Mouse (Mus musculus) adrenal gland, adult (tissue): Measurements from ENCODE around the gene Vmn2r84.
"Not testable (repeated sequence)": the region's sequence is repeated elsewhere in the genome, so short reads cannot be mapped to it uniquely, and the experiment has no call there.

Experiments used
- DNase-seq, 2 experiments: peaks; one replicate each; pipeline ENCODE4 v3.0.0; 2022 to 2023; ENCODE audit warnings: low spot score in 1 of 2; ENCODE audit not compliant: inconsistent age in 2 of 2

Vmn2r84 gene

DNA sequence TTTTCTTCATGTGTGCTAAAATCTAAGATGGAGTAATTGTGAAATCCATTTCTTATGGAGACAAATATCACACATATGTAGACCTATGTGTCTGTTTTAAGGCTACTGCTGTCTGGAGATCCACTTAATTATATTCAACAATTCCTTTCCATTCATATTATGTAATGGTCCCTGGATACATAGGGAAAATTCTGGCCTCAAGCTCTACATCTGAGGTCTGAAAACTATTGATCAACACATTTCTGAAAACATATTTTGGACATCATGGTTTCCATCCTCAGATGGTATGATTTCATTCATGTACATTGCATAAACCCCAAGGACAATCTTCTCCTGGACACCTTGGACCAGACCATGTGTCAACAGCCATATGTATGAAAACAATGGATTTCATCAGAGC, at the start of gene Vmn2r84:
Gene Vmn2r84, minus strand, starts transcription at position 101 of the 400 bp plus-strand sequence.
- no peak for DNase-seq

DNA sequence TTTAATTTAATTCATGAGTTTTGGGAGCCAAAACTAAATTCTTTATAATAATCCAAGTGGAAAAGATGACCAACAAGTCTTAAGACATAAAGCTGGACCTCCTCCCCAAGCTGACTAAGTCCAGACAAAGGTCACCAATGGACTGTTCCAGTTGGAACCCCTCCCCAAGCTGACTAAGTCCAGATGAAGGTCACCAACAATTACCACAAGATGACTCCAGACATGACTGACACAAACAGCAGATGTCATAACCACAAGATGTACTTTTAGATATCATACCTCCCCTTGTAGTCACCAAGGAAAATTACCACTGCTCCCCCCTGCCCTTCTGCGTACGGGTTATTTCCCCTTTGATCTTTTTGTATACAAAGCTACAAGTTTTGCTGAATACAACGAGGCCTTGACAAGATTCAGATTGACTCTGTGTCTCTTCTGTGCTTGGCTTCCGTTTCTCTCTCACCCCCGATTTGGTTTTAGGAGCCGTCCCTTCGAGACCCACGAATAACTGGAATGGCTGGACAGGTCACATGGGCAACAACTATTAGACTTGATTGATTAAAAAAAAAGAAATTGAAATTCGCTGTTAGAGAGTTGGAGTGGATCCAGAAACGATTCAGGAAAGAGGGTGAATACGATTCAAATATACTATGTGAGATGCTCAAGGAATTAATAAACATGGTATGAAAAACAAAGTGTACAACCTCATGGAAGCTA, 40.2 kb upstream of the Vmn2r84 start:
- peak in 1 of 2 experiments; percentile 44 for DNase-seq

DNA sequence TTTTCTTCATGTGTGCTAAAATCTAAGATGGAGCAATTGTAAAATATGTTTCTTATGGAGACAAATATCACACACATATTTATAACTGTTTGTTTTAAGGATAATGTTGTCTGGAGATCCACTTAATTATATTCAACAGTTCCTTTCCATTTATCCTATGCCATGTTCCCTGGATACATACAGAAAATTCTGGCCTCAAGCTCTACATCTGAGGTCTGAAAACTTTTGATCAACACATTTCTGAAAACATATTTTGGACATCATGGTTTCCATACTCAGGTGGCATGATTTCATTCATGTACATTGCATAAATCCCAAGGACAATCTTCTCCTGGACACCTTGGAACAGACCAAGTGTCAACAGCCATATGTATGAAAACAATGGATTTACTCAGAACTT, 35.5 kb upstream of the Vmn2r84 start, which contains the start of gene Vmn2r85:
Gene Vmn2r85, minus strand, starts transcription at position 101 of the 400 bp plus-strand sequence.
- DNase-seq: not testable (repeated sequence)

DNA sequence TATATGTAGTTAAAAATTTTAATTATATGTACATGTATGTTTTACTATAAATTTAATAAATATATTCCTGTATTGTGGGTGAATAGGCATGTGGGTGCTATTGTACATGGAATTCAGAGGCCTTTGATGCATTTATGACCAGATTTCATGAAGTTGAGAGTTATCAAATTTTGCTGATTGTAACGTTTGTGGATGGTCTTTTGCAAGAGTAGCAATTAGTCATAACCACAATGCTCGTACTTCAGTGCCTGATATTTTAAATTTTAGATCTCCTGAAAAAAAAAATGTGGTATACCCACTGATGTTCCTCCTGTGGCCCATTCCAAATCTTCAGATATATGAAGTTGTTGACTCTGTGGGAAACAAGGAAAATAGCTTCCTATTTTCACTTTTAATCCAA, 28.2 kb upstream of the Vmn2r84 start:
- not testable (repeated sequence) for DNase-seq

DNA sequence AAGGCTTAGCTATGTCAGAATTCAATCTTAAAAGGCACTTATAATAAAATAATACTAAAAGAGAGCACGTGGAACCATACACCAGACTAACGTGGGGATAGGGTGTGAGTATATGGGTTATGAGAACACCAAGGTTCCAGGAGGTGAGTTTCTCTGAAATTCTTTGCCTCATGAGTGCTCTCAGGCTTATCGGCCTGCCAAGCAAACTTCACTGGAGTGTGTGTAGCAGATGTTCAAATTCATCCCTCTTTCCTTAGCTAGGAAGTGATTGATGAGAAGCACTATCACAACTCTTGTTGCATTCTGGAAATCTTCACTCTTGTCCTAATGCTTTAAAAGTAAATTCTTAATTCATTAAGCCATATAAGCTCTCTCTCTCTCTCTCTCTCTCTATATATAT, 26.3 kb upstream of the Vmn2r84 start:
- DNase-seq: no peak

DNA sequence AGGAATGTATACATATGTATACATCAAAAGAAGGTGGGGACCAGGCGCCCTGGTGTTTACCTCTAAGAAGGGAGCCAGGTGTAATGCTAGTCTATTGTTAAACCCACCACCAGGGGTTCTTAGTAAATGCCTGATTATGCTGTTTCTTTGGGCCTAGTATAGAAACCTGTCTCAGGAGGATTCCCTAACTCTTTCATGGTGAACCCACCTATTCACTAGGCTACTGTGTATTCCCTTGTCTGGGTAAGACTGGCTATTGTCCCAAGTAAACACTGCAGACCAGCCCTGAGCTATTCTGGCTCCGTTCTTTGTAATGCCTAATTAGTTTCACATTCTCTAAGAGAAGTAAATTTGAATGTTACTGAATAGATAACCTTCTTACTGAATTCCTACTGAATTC, 25.8 kb upstream of the Vmn2r84 start:
- DNase-seq: not testable (repeated sequence)

DNA sequence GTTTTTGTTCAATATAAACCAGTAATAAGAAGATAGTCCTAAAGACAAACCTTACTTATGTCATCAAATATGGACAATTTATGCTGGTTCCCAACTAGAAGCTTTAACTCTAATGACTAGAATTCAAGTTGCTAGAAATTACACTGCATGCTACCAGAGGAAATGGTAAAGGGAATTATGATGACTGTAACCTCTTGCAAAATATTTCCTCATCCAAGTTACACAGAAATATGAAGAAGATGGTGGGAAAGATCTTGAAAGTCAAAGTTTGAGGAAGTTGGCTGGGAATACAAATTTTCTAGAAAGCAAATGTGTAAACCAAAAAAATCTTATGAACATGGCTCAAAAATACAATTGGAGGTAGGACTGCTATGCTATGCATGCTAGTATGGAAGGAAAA, 22.2 kb upstream of the Vmn2r84 start:
- not testable (repeated sequence) for DNase-seq

GRCm38 (mm10) chr10:130412167-130412698, 18.1 kb upstream of the Vmn2r84 start:
- DNase-seq: not testable (repeated sequence)

DNA sequence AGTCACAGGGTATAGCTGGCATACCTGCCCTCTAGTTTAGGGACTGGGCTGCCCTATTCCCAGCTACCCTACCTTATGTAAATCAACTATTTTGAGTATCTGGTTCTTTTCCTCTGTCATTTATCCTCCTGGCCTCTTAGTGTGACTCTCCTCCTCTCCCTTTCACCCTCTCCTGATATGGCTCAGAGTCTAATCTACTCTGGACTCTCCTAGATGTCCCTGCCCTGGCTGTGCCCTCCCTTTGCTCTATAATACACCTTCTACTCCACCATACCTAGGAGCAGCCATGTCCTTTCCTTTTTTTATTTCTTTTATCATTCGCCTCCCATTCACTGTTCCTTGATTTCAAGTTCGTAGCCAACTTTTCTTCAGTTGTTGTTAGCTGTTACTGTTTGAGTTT, 19.0 kb downstream of the Vmn2r84 start:
- DNase-seq: no peak

DNA sequence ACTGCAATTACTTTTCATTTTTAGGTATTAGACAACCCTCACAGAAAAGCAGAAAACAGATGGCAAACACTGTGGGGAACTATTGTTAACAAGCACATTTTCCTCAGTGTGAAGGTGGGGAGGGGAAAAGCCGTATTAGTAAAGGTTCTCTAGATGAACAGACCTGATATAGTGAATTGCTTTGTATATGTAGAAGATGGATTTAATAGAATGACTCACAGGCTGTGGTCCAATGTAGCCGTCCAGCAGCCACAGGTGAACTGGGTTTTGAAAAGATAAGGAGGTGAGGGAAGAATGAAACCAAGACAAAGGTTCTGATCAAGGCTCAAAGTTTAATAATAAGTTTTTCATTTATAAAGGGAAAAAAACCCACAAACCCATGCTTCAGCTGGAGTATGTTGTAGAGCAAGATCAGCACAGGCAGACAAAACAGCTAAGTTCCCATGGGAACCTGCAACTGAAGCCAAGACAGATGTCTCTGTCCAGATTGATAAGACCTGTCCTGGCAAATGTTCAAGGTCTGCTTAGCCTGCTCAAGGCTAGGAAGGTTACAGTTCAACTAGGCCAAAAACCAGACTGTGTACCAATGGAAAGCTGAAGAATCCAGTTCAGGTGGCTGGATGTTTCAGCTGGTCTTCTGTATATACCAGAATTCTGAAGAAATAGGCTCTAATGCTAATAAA, 21.5 kb downstream of the Vmn2r84 start:
- peak; percentile 9 to 38 for DNase-seq

DNA sequence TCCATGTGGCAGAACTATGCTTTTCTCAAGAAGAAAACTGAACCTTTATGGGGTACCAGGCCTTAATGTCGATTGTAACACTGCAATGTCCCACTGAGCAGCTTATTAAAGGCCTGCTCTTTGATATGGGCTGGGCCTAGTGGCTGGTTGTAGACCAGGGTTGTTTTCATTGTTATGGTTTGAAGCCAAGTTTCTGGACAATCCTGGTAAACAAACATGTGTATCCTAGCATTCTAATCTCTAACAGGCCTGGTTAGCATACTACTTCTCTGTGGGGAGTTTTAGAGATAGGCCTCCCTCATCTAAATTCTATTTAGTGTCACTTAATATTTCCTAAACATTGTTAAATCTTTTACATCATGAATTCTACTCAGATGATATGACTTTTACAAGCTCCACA, 22.5 kb downstream of the Vmn2r84 start:
- DNase-seq: no peak

DNA sequence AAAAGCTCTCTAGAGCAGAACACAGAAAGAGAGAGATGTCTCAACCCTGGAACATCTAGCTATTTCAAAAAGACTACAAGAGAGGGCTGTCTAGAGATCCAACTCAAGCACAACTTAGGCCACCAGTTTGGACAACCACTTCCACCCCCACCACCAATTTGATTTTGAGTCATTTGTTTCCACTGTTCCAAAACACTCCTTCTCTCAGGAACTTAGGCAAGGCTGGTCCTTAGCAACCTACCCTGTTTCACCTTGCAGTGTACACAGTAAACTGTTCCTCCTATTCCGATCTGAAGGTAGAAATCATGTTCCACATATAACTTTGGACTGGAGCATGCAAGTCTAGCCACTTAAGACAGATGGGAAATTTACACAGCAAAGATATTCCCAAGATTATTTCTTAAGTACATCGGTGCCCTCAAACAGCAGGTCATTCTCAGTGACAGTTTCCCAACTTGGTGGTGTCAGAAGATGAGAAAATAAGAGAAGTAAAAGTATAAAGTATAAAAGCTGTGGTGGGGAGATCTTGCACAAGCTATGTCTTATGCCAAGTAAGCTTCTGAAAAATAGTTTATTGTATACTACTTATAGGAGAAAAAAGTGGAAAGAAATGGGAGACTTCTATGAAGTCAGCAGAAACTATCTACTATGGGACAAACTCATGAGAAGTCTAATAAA, 24.0 kb downstream of the Vmn2r84 start:
- no peak for DNase-seq

DNA sequence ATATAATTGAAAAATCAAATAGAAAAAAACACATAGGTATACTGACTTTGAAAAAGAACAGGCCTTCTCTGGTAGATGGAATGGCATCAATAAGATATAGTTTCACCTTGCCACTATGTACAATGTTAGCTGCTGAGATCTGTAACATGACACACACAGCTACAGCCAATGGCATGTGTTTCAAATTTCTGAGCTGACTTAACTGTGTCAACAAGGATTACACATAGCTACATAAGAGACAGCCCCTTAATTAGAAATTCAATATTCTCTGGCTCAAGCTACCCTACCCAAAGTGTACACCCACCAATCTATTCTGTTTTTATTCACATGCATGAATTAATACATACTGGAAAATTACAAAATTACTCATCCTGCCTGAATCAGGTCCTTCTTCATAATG, 25.7 kb downstream of the Vmn2r84 start:
- no peak for DNase-seq

DNA sequence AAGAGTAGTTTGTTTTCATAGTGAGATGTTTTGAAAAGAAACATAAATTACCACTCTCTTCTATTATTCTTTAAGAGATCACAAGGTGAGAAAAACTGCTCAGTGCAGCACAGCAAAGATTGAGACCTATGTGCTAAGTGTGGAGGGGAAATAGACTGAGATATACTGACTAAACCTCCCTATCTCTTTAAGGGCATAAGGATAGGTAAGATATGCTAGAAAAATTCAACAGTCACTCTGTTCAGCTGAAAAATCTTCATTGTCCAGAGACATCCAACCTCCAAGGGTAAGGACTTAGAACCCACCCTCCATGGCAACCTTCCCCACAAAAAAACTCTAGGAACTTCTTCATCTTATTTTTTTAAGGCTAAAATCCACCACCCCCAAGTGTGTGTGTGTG, 29.4 kb downstream of the Vmn2r84 start:
- DNase-seq: no peak

DNA sequence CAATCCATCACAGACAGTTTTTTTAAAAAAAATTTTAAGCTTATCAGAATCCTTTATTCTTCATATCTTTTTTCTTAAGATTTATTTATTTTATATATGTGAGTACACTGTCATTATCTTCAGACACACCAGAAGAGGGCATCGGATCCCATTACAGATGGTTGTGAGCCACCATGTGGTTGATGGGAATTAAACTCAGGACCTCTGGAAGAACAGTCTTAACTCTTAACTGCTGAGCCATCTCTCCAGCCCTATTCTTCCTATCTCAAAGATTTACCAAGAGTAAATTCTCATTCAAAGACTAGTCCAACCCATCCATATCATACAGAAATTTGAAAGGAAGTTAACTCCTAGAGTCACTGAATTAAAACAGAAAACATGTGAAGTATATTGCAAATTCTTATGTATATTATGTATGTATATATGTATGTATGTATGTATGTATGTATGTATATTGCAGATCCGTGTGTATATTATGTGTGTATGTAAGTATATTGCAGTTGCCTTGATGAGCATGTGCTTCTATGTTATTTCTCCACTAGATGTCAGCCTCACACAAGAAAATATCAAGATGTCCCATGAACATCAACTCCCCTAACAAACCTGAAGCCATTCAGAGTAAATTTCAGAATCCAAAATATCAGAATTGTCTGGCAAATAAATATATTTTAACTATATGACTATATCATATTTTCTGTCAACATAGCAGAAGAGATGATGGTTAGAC, 30.5 kb downstream of the Vmn2r84 start:
- DNase-seq: peak in 1 of 2 experiments; percentile 44

DNA sequence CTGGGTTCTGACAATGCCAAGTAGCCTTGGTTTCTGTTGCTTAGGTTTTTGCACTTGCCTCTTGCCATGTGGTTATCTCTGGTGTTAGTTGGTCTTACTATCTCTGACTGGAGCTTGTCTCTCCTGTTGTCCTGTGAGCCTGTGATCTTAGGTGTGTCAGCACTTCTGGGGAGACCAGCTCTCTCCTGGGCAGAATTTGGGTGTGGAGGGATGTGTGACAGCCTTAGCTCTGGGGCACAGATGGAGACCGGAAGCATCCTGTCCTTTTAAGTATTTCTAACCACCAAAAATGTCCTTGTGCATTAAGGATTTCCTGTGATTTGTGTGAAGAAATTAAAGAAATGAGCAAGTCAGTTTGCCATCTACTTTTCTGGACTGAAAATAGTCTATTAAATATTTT, 50.1 kb downstream of the Vmn2r84 start:
- no peak for DNase-seq

GRCm38 (mm10) chr10:130340050-130340449, 54.1 kb downstream of the Vmn2r84 start:
- not testable (repeated sequence) for DNase-seq

- DNase-seq: no peak
Measured at GRCm38 (mm10) chr10:130337581-130337980, 56.6 kb downstream of the Vmn2r84 start.

- no peak for DNase-seq
Measured at GRCm38 (mm10) chr10:130336385-130336784, 57.7 kb downstream of the Vmn2r84 start.

GRCm38 (mm10) chr10:130330711-130331110, 63.4 kb downstream of the Vmn2r84 start:
- no peak for DNase-seq
